In the genomic region with DNA sequence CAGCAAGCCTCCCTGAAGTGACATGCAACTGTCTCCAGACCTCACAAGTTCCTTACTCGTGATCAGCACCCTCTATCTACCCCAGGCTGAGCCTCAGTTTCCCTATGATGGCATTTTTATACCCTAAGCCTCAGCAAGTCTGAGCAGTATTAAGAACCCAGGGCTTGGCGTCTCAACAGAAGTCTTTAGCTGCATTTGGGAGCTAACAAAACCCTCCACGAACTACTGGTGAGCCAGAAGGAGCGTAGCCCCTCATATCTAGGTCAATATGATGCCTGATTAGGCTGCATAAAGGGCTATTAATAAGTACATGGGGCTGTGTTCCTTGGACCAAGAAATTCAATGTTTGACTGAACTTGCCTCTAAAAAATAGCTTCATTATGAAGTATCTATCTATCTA, we compare ENCODE assay signal across 12 mouse cellular contexts.
"Had no signal": no experiment of that assay in that cellular context is flagged by ENCODE, and none has a peak within 500 bp of the region (broad histone marks: within the 10 kb centered on the region; RNA-seq: fewer than 3 reads in every experiment).

No protein-coding gene starts in this region.

- DNase-seq: left cerebral cortex, postnatal 4 days; liver; liver, embryonic 13.5 days; liver, postnatal 0 days; lung, adult 18-20 months; lung, adult 2 months; lung, embryonic 14.5 days; lung, postnatal 10 days; lung, postnatal 14 days; lung, postnatal 36 days; lung, postnatal 4 days; midbrain, embryonic 14.5 days had no signal
